Mouse (Mus musculus) spleen, postnatal 14 days (tissue): ENCODE data around the gene Slc5a3.

Experiments used
- DNase-seq, 2 experiments: peaks; one replicate each; pipeline ENCODE4 v3.0.0; 2021 to 2022; ENCODE audit warnings: low spot score in 2 of 2

Slc5a3 gene

GRCm38 (mm10) chr16:92120899-92121531, 62.9 kb downstream of the Slc5a3 start:
- DNase-seq: no peak

GRCm38 (mm10) chr16:92127226-92127625, 69.1 kb downstream of the Slc5a3 start:
- DNase-seq: no peak

GRCm38 (mm10) chr16:92127666-92128065, 69.5 kb downstream of the Slc5a3 start:
- no peak for DNase-seq

GRCm38 (mm10) chr16:92129843-92130242, 71.7 kb downstream of the Slc5a3 start:
- DNase-seq: no peak

- DNase-seq: no peak
Observed at GRCm38 (mm10) chr16:92132511-92132910, 74.4 kb downstream of the Slc5a3 start.

- no peak for DNase-seq
Observed at GRCm38 (mm10) chr16:92134148-92134764, 76.1 kb downstream of the Slc5a3 start.

GRCm38 (mm10) chr16:92136275-92136674, 78.2 kb downstream of the Slc5a3 start:
- DNase-seq: no peak
